Mouse (Mus musculus) embryonic facial prominence, embryonic 12.5 days (tissue): ENCODE results near the gene Angpt4. TPM values are rescaled to one million over a fixed set of nuclear protein-coding genes. Genes with fewer than 3 reads are reported as not detected.

ENCODE experiments used
- ATAC-seq: fragments of 200-750 bp; cut with Nextera tagmentation; 2 replicates; pipeline ENCODE4 v1.8.0; 2017; ENCODE audit not compliant: insufficient number of reproducible peaks, insufficient read depth, low FRiP score, low TSS enrichment
- H3K27ac ChIP-seq: fragments of 300-500 bp; sonication (generic); 2 replicates; pipeline ENCODE4 v1.5.1; 2016; ENCODE audit warnings: mild to moderate bottlenecking
- H3K27me3 ChIP-seq: fragments of 300-500 bp; sonication (generic); 2 replicates; pipeline ENCODE4 v1.6.1; 2016; ENCODE audit warnings: mild to moderate bottlenecking, moderate library complexity
- H3K36me3 ChIP-seq: fragments of 300-500 bp; sonication (generic); 2 replicates; pipeline ENCODE4 v1.6.1; 2016; ENCODE audit warnings: mild to moderate bottlenecking
- H3K4me1 ChIP-seq: fragments of 300-500 bp; sonication (generic); 2 replicates; pipeline ENCODE4 v1.6.1; 2016
- H3K4me2 ChIP-seq: fragments of 300-500 bp; sonication (generic); replicated peaks from 2 replicates; pipeline ENCODE4 v1.6.1; 2016; ENCODE audit warnings: mild to moderate bottlenecking, moderate library complexity
- H3K4me3 ChIP-seq: fragments of 300-500 bp; sonication (generic); 2 replicates; pipeline ENCODE4 v1.5.1; 2016; ENCODE audit warnings: mild to moderate bottlenecking
- H3K9ac ChIP-seq: fragments of 300-500 bp; sonication (generic); 2 replicates; pipeline ENCODE4 v1.6.1; 2016; ENCODE audit warnings: mild to moderate bottlenecking, moderate library complexity
- H3K9me3 ChIP-seq: fragments of 300-500 bp; sonication (generic); 2 replicates; pipeline ENCODE4 v1.6.1; 2016; ENCODE audit warnings: mild to moderate bottlenecking, moderate library complexity
- WGBS: fragments of 180-500 bp; shearing (Covaris S2); methylation state at CpG from one replicate; pipeline ENCODE4 v1.1.7; 2016; 5-methylcytosine and 5-hydroxymethylcytosine counted together
- polyA plus RNA-seq: library from polyadenylated mRNA; unstranded; fragments of >200 nt; fragmentation: Nextera tagmentation; extraction: Ambion mirVana; gene quantifications from 2 replicates; pipeline ENCODE4 v1.2.1, GENCODE M21; 2016

The Angpt4 gene
- polyA plus RNA-seq, 1 experiment from 2014 or later: 0.28 TPM

GRCm38 (mm10) chr2:151963319-151963718 is 52.3 kb downstream of the Angpt4 start:
- Histone ChIP-seq H3K4me2 (no peak overlapping the region), H3K27me3 (0 out of 2 replicates have a peak, but pooled peaks cover 4% of the 10 kb centered on the region), H3K9me3 (no peaks in the 10 kb centered on the region), H3K27ac (no peak overlapping the region), H3K9ac (no peak overlapping the region), H3K4me3 (no peak overlapping the region), H3K36me3 (no peaks in the 10 kb centered on the region), H3K4me1 (peaks cover 38% of the 10 kb centered on the region)
- WGBS: 81% methylated on average over 5 of the region's 5 CpGs
- no peak for ATAC-seq

GRCm38 (mm10) chr2:151964052-151964451 is 53.0 kb downstream of the Angpt4 start:
- no peaks in the 10 kb centered on the region for H3K9me3 ChIP-seq
- H3K36me3 ChIP-seq: peaks cover 6% of the 10 kb centered on the region
- 0 out of 2 replicates have a peak, but pooled peaks cover 4% of the 10 kb centered on the region for H3K27me3 ChIP-seq
- H3K4me1 ChIP-seq: peaks cover 41% of the 10 kb centered on the region
- H3K9ac ChIP-seq: no peak overlapping the region
- H3K4me2 ChIP-seq: no peak overlapping the region
- no peak overlapping the region for H3K4me3 ChIP-seq
- peak; percentile 24; the same call in 1 of the 2 replicates for ATAC-seq
- 6% methylated on average over 9 of the region's 9 CpGs for WGBS
- no peak overlapping the region for H3K27ac ChIP-seq

DNA sequence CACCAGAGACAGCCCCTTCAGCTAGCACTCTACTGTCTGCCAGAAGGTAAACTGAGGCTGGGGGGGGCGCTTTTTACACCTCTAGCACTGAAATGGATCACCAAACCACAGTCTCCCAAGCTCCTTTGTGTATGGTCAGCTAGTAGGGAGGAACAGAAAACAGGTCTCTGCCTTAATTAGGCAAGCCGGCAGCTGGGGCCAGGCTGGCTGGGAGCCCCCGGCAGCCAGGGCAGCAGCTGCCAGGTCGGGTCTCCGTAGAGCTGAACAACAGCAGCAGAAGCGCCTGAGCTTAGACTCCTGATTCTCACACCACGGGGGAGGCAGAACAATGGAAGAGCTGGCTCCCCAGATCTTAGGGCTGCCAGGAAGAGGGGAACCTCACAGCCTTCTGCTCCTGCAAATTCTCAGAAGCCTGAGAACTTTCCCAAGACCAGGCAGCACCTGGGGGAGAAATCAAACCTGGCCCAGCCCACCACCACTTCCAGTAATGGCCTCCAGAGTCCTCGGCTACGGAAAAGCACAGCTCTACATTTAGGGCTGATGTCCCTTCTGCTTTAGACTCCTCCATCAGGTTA is 56.3 kb downstream of the Angpt4 start:
- ATAC-seq: no peak
- Histone ChIP-seq H3K4me1 (peaks cover 56% of the 10 kb centered on the region), H3K36me3 (peaks cover 16% of the 10 kb centered on the region), H3K9ac (no peak overlapping the region), H3K4me2 (no peak overlapping the region), H3K27ac (peak overlapping the region; percentile 32; the same call in 1 of the 2 replicates), H3K9me3 (no peaks in the 10 kb centered on the region), H3K4me3 (no peak overlapping the region), H3K27me3 (0 out of 2 replicates have a peak, but pooled peaks cover 5% of the 10 kb centered on the region)
- 22% methylated on average over 9 of the region's 9 CpGs for WGBS

- Histone ChIP-seq H3K27me3 (peaks cover 11% of the 10 kb centered on the region; the same call in 1 of the 2 replicates), H3K4me1 (peaks cover 53% of the 10 kb centered on the region), H3K27ac (peak overlapping the region; percentile 32; the same call in 1 of the 2 replicates), H3K9me3 (no peaks in the 10 kb centered on the region), H3K9ac (no peak overlapping the region), H3K4me3 (no peak overlapping the region), H3K4me2 (no peak overlapping the region), H3K36me3 (peaks cover 16% of the 10 kb centered on the region)
- WGBS: 71% methylated on average over 2 of the region's 2 CpGs
- no peak for ATAC-seq
Measured at GRCm38 (mm10) chr2:151967792-151968191, 56.8 kb downstream of the Angpt4 start.

GRCm38 (mm10) chr2:151968451-151968850 is 57.4 kb downstream of the Angpt4 start:
- no peak for ATAC-seq
- H3K4me2 ChIP-seq: no peak overlapping the region
- peaks cover 16% of the 10 kb centered on the region for H3K27me3 ChIP-seq
- H3K27ac ChIP-seq: no peak overlapping the region
- 81% methylated on average over 8 of the region's 8 CpGs for WGBS
- H3K4me1 ChIP-seq: peaks cover 55% of the 10 kb centered on the region
- H3K9ac ChIP-seq: no peak overlapping the region
- H3K9me3 ChIP-seq: no peaks in the 10 kb centered on the region
- peaks cover 16% of the 10 kb centered on the region for H3K36me3 ChIP-seq
- no peak overlapping the region for H3K4me3 ChIP-seq

DNA sequence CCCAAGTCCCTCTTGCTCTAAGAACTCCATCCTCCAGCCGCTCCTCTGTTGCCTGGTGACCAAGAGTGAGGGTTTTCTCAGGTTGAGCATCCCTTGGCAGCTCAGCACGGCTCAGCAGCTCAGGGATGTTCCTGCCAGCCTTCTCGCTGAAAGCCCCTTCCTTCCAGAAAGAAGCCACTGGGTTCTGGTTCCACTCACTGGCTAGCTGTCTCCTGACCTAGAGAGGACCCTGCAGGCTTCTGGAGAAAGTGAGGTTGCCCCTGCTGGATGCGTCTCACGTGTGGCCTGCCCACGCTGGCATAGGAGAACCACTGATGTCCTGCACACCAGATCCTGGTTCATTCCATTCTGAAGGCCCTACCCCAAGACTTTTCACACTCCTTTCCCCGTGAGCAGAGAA is 58.0 kb downstream of the Angpt4 start:
- Histone ChIP-seq H3K36me3 (peaks cover 16% of the 10 kb centered on the region), H3K9ac (no peak overlapping the region), H3K4me2 (0 out of 2 replicates have a peak overlapping the region, but pooled peaks have one; percentile 1), H3K9me3 (no peaks in the 10 kb centered on the region), H3K27ac (no peak overlapping the region), H3K4me1 (peaks cover 55% of the 10 kb centered on the region), H3K27me3 (peaks cover 21% of the 10 kb centered on the region), H3K4me3 (no peak overlapping the region)
- no peak for ATAC-seq
- 89% methylated on average over 7 of the region's 7 CpGs for WGBS

- H3K27ac ChIP-seq: no peak overlapping the region
- H3K4me3 ChIP-seq: no peak overlapping the region
- H3K27me3 ChIP-seq: peaks cover 25% of the 10 kb centered on the region
- no peak overlapping the region for H3K9ac ChIP-seq
- 90% methylated on average over 6 of the region's 6 CpGs for WGBS
- H3K36me3 ChIP-seq: peaks cover 16% of the 10 kb centered on the region
- peak overlapping the region; percentile 70; the same call in 1 of the 2 replicates for H3K4me2 ChIP-seq
- no peaks in the 10 kb centered on the region for H3K9me3 ChIP-seq
- H3K4me1 ChIP-seq: peaks cover 54% of the 10 kb centered on the region
- no peak for ATAC-seq
Measured at GRCm38 (mm10) chr2:151969396-151969795, 58.4 kb downstream of the Angpt4 start.

DNA sequence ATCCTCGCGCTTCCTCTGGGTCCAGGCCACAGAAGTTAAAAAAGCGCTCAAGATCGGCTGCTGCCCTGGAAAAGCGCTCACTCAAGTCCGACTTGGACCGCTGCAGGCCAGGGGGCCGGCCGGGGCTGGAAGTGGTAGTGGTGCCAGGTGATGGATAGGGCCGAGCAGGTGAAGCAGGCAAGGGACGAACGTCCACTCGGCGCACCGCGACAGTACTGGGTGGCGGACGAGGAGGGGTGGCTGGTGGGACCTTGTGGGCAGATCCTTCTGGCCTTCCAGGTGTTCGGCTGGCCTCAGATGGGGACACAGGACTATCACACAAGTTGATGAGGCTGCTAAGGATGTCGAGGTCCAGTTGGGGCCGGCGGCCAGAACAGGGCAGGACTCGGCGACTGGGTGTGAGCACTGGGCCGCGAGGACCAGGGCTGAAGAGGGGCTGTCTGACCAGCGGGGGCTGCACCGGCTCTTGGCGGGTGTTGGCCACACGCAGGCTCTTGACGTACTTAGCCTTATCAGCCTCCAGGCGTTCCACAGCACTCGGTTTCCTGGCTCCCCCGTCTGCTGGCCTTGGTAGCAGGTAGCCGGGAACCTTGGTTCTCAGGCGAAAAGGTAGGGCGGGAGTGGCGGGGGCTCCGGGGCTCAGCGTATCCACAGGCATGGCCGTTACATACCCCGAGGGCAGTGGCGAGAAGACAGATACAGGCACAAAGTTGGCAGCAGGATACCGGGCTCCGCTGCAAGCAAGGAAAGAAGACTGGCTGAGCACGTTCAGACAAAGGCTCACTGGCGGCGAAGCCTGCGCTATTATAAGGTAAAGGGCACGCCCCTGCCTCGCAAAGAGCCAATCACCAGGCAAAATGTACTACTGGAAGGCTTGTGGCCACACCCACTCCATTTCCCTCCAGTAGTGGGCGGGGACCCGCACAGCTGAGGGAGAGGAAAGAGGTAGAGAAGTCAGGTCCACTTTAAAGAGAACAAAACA is 59.5 kb downstream of the Angpt4 start:
- Histone ChIP-seq H3K36me3 (peaks cover 16% of the 10 kb centered on the region), H3K4me2 (peak overlapping the region; percentile 70), H3K27me3 (peaks cover 30% of the 10 kb centered on the region), H3K9ac (peak overlapping the region; percentile 55; the same call in 1 of the 2 replicates), H3K4me1 (peaks cover 52% of the 10 kb centered on the region), H3K4me3 (peak overlapping the region; percentile 40), H3K27ac (peak overlapping the region; percentile 72), H3K9me3 (no peaks in the 10 kb centered on the region)
- 45% methylated on average over 53 of the region's 53 CpGs for WGBS
- peak; percentile 83 for ATAC-seq

GRCm38 (mm10) chr2:151971748-151972147 is 60.7 kb downstream of the Angpt4 start:
- no peaks in the 10 kb centered on the region for H3K9me3 ChIP-seq
- no peak overlapping the region for H3K9ac ChIP-seq
- no peak overlapping the region for H3K4me3 ChIP-seq
- peaks cover 16% of the 10 kb centered on the region for H3K36me3 ChIP-seq
- H3K27ac ChIP-seq: no peak overlapping the region; the same call in 1 of the 2 replicates
- ATAC-seq: no peak
- H3K27me3 ChIP-seq: peaks cover 30% of the 10 kb centered on the region
- H3K4me1 ChIP-seq: peaks cover 52% of the 10 kb centered on the region
- WGBS: 82% methylated on average over 5 of the region's 5 CpGs
- no peak overlapping the region for H3K4me2 ChIP-seq

DNA sequence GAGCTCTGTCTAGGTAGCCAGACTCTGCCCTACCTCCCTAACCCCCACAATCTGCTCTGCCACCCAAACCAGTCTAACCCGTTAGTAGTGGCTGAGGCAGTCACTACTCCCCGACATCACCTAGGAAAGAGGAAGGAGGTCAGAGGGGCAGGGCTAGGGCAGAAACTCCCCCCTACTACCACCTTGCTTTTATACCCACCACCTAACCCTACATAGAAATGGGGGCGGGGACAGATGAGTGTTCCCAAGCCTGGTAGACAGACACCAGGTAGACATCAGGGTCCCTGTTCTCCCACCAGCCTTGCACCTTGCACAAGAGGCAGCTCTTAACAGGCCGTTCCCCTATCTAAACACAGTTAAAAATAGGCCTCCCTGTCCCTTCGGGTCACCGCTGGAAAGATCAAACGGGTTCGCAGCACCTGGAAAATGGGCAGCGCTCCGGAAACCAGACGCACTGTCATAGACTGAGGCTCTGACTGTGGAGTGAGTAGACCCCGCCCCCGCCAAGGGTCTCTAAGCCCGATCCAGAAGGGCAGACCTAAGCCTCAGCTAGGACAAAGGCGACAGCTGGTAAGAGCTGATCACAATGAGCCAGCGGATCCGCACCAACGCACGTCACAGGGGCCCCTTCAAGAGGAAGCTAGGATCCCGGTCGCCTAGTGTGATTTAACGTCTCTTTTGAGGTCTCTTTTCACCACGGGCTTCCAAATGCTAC is 62.0 kb downstream of the Angpt4 start:
- Histone ChIP-seq H3K9ac (no peak overlapping the region), H3K4me1 (peaks cover 49% of the 10 kb centered on the region), H3K27me3 (peaks cover 30% of the 10 kb centered on the region), H3K9me3 (no peaks in the 10 kb centered on the region), H3K4me2 (peak overlapping the region; percentile 43), H3K36me3 (peaks cover 16% of the 10 kb centered on the region), H3K4me3 (peak overlapping the region; percentile 26), H3K27ac (0 out of 2 replicates have a peak overlapping the region, but pooled peaks have one; percentile 4)
- ATAC-seq: peak; percentile 50; the same call in 1 of the 2 replicates
- WGBS: 15% methylated on average over 23 of the region's 23 CpGs
